Mouse (Mus musculus): ENCODE data around the gene Myh7.
"Not testable (repeated sequence)": the region's sequence is repeated elsewhere in the genome, so short reads cannot be mapped to it uniquely, and the experiment has no call there.

- TF ChIP-seq CTCF (IDR thresholded peaks at IDR 0.05; ENCODE audit: low read depth, low read length); POLR2AphosphoS5 (IDR thresholded peaks at IDR 0.05; ENCODE audit: insufficient replicate concordance, low read depth, low read length); TAL1 (conservative IDR thresholded peaks at IDR 0.05; ENCODE audit: low read depth, low read length): not testable (repeated sequence)
These were observed 6.0 kb downstream of the Myh7 start for GRCm38 (mm10) chr14:54988350-54988874.
